Mouse (Mus musculus) A20 (cell line): ENCODE measurements around the gene Dclk1.
A peak's percentile ranks its signal among the peaks of the same experiment; 100 is the strongest.

Source experiments
- DNase-seq: peaks from one replicate; pipeline ENCODE4 v3.0.0-alpha.2; 2011; ENCODE audit warnings: low read depth, low spot score

Gene Dclk1

DNA sequence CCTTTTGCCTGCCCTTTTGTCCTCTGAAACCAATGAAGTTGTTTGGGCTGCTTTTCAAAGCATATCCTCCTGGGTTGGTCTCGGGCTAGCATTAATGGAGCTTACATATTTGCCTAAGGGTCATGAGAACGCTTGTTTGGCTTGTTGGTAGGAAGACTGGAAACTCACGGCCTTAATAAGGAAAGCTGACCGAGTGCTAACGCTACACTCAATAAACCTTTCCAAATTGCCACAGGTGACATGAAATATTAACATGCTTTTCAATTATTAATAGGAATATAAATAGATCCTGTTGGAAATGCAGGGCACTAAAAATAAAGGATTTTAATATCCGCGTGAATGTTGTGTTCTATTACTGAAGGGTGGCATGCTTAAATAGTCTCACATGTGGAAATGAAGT is 257.1 kb downstream of the Dclk1 start:
- DNase-seq, result no peak

DNA sequence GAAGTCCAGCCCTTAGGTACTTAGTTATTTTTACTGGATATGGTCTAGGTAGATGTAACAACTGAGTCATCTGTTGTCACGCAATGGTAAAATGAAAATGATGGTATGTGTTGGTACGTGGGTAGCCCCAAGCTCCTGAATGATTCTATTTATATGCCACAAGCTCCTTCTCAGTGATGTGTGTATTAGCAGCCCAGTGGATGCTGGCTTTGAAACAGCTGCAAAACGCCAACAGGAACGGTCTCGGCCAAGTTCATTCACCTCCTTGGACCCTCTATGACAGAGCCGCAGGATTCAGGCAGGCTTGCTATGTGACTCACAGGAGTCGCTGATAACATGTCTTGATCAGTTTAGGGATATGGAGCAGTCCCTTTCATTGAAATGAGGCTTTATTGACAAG is 268.0 kb downstream of the Dclk1 start:
- DNase-seq, result no peak

DNA sequence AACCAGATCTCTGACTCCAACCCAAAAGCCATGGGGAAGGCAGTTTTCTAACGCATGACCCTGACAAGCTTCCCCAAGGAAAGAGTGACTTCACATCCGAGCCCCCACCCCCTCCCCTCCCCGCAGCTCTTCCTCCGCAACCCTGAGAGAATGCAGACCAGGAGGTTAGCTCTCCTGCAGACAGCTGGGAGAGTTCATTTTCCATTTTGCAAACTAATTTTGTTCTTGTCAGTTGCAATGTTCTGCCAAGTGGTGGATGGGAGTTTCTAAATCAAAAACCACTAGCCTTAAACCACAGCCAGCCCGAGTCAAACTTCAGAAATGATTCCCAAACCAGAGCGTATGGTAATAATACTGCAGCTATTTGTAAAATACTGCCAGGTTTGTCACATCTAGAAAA is 269.5 kb downstream of the Dclk1 start:
- no peak for DNase-seq

- DNase-seq, result no peak
Observed at GRCm38 (mm10) chr3:55515966-55516365, 273.8 kb downstream of the Dclk1 start.

GRCm38 (mm10) chr3:55517454-55518014 is 275.4 kb downstream of the Dclk1 start:
- DNase-seq, result no peak

- DNase-seq, result peak; percentile 65
Observed at GRCm38 (mm10) chr3:55520240-55521180, 278.3 kb downstream of the Dclk1 start.

DNA sequence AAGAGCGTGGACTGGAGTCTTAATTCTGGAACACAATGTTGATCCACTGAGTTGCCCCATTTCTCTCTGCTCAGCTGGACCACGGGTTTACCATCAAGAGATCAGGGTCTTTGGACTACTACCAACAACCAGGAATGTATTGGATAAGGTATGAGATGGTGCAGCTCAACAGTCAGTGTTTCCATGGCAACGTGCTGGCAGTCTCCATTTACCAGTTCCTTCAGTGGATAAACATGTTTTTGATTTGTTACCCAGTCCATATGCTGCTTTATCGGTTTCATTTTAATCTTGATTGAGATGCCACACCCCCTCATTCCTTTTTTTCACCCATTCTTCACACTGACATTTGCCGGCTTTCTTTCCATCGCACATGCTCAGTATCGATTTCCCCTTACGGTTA is 279.6 kb downstream of the Dclk1 start:
- DNase-seq, result no peak

DNA sequence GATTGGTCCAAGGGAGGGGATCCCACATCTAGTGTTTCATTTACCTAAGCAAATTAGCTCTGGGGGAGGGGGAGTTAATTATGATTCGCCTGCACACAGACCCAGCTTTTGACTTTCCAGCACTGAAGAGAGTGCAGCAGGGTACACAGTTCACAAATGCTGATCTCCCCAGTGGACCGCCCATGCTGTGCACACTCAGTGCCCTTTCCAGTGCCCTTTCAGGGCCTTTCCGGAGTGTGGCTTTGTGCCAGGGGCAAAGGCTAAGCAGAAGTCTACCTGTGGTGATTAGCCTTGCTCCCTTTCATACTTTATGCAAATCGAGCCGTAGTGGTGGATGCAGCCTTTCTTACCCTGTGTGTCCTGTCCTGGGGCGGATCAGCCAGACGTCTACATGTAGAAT is 281.1 kb downstream of the Dclk1 start:
- DNase-seq, result no peak

DNA sequence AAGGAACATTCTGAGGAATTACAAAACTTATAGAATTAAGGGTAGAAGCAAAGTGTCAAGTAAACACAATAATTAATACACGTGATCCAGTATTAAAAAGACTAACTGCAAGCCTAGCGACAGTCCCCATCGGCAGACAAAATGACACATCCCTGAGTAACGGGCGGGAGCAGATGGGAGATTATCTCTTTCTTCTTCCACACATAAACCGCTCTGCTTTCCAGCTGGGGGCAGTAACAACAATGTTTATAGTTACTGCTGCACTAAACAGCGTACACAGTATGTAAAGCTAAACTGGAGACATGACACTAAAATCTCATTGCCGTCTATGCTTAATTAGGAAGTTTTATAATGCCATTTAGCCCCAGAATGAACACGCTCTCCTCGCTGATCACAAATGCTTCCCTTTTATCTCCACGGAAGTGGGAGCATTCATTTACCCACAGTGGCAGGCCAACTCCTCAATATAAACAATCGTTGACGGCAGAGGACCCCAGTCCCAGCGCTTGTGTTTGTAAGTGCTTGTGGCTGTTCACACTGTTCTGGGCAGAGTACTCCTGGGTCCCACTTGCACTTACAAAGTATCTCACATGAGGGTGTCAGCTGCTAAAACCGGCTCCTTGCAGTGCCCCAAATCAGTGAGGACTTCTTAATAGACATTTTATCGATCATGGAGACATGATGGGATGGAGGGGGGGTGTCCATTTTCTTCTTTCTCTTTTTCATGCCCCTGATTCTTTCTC is 281.7 kb downstream of the Dclk1 start:
- DNase-seq, result no peak

- no peak for DNase-seq
Observed at GRCm38 (mm10) chr3:55524491-55525195, 282.5 kb downstream of the Dclk1 start.

DNA sequence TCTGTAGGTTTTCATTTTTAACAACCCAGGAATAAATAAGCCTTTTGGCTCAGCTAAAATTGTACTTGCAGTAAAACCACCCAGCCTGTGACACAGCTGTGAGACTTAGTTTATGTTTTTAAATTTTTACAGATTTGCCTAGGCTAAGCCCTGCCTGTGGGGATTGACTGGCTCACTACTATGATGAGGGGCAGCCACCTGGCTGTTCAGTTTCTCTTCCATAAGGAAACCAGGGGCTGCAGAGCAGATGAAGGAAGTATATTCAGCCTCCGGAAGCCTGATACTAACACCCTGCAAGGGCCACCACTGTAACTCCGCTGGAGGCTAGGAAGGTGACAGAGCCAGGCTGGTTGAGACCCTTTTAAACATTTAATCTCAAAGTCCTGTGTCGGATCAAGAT is 284.3 kb downstream of the Dclk1 start:
- DNase-seq, result peak; percentile 62

DNA sequence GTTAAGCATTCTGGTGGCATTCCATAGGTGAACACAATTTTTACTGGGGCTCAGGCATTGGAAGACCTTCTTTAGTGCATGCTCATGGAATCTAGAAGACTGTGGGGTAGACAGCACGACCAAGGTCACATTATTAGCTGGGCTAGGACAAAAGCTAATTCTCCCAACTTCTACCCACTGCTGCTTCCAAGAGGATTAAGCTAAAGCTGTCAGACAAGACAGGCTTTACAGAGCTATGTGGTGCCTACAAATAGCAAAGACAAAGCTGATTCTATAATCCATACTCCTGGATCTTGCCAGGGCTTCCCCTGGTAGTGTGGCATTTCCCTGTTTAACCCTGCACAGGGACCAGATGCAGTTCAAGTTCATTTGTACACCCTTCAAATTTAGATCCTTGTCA is 285.4 kb downstream of the Dclk1 start:
- DNase-seq, result no peak

- DNase-seq, result no peak
Observed at GRCm38 (mm10) chr3:55528012-55528411, 285.8 kb downstream of the Dclk1 start.

- no peak for DNase-seq
Observed at GRCm38 (mm10) chr3:55529414-55529813, 287.2 kb downstream of the Dclk1 start.

GRCm38 (mm10) chr3:55531204-55532044 is 289.3 kb downstream of the Dclk1 start:
- DNase-seq, result peak; percentile 21

- no peak for DNase-seq
Observed at GRCm38 (mm10) chr3:55532175-55532973, 290.2 kb downstream of the Dclk1 start.

DNA sequence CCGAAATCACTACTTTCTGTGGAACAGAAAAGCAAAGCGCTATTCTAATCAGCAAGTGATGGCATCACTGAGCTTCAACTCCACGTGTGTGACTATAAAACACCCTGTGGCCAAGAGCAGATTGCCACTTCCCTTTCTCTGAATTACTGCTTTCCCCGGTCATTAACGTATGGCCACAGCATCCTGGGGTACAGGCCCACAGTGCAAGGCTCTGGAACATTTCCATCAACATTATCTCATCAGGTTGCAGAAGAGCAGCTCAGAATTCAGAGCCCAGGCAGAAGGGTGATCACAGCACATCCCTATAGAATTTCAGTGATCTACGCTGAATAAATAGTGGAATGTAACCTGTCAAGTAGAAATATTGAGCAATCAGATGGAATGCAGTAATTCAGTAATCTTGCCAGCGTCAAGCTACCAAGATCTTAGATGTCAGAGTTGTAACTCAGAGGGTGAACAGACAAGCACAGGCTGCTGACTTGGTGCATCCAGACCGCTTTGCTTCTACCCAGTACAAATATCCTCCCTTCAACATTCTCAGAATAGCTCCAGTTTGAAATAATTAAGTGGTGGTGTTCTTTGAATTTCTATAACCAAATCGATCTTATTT is 293.5 kb downstream of the Dclk1 start:
- peak; percentile 14 for DNase-seq

DNA sequence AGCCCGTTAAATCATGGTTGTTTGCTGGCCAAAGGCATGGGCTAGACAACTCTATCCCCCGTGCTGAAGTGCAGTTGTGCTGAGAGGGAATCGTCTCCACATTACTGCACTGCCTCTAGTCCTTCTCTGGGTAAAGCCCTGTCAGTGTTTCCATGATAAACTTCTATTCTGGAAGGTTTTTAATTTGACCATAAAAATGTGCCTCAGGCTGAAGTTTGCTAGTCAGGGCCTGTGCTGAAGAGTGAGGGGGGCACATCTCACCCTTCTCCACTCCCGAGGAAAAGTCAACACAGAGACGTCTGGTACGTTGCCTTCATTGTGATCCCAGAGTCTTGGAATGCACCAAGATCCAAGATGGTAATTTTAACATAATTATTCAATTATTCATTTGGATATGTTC is 294.7 kb downstream of the Dclk1 start:
- no peak for DNase-seq

GRCm38 (mm10) chr3:55537714-55538113 is 295.6 kb downstream of the Dclk1 start:
- no peak for DNase-seq

- no peak for DNase-seq
Observed at GRCm38 (mm10) chr3:55539400-55539799, 297.2 kb downstream of the Dclk1 start.
